Mouse (Mus musculus) G1E (cell line): ENCODE measurements around the gene Eps15l1. TPM values are rescaled to one million over a fixed set of nuclear protein-coding genes. Genes with fewer than 3 reads are reported as not detected.

ENCODE experiments used
- ATAC-seq: 2 replicates; pipeline ENCODE4 v1.8.0; 2016; ENCODE audit warnings: mild to moderate bottlenecking; ENCODE audit not compliant: insufficient number of reproducible peaks, poor library complexity, low FRiP score, severe bottlenecking; ENCODE audit errors: extremely low read depth
- DNase-seq: peaks from one replicate; pipeline ENCODE4 v3.0.0; 2012; ENCODE audit warnings: low spot score
- H3K27me3 ChIP-seq: 2 replicates; pipeline ENCODE4 v1.6.1; 2012; ENCODE audit warnings: mild to moderate bottlenecking, low read length, inconsistent platforms; ENCODE audit not compliant: insufficient read depth
- H3K36me3 ChIP-seq: replicated peaks from 2 replicates; pipeline ENCODE3; 2012; ENCODE audit warnings: mild to moderate bottlenecking, inconsistent platforms
- H3K4me1 ChIP-seq: 2 replicates; pipeline ENCODE4 v1.6.1; 2012; ENCODE audit warnings: low read depth, low read length, inconsistent platforms, mixed read lengths; ENCODE audit not compliant: insufficient read depth
- H3K4me3 ChIP-seq: 2 replicates; pipeline ENCODE4 v1.5.1; 2012; ENCODE audit warnings: low read depth, mild to moderate bottlenecking, inconsistent platforms, low read length, moderate library complexity, mixed read lengths
- H3K9me3 ChIP-seq: replicated peaks from 2 replicates; pipeline ENCODE4 v1.6.1; 2012; ENCODE audit warnings: inconsistent platforms
- CTCF ChIP-seq: IDR thresholded peaks from 2 replicates; pipeline ENCODE4 v1.5.1; 2012; ENCODE audit warnings: low read depth, low read length, inconsistent platforms, mixed read lengths
- GATA1 ChIP-seq: IDR thresholded peaks from 2 replicates; pipeline ENCODE4 v1.6.1; 2012; ENCODE audit warnings: borderline replicate concordance, low read length, inconsistent platforms, mixed read lengths
- GATA2 ChIP-seq: IDR thresholded peaks from 2 replicates; pipeline ENCODE4 v1.6.1; 2012; ENCODE audit warnings: low read depth, low read length, inconsistent platforms, borderline replicate concordance
- POLR2AphosphoS5 ChIP-seq: IDR thresholded peaks from 2 replicates; pipeline ENCODE4 v1.6.1; 2012; ENCODE audit warnings: low read depth, low read length, inconsistent platforms; ENCODE audit not compliant: insufficient replicate concordance
- TAL1 ChIP-seq: conservative IDR thresholded peaks from 2 replicates; pipeline ENCODE4 v1.6.1; 2012; ENCODE audit warnings: low read depth, low read length, inconsistent platforms, mixed read lengths
- polyA plus RNA-seq: library from polyadenylated mRNA; stranded (reverse); fragments of >175 nt; gene quantifications from 2 replicates; pipeline ENCODE4 v1.2.3, GENCODE M21; 2012
- total RNA-seq, 2 experiments: library from RNA; stranded (forward) in 1 of 2; stranded (reverse) in 1 of 2; fragments of 200-1000 nt in 1 of 2; fragments of >200 nt in 1 of 2; fragmentation: Nextera tagmentation in 1 of 2; gene quantifications; 2 replicates each; pipeline ENCODE4 v1.2.3; 2014 to 2017

Eps15l1 gene
- total and polyA plus RNA-seq, 3 experiments: 16.7 to 110 (median 37.2) TPM

GRCm38 (mm10) chr8:72443338-72443993 lies 22.2 kb upstream of the Eps15l1 start, which contains the start of the genes Calr3 and 1700030K09Rik:
Gene Calr3 (minus strand): TSS chr8:72443870.
Gene 1700030K09Rik (plus strand): TSS chr8:72443880.
- peaks cover 41% of the 10 kb centered on the region for H3K4me1 ChIP-seq
- TF ChIP-seq TAL1 (no peak), GATA2 (no peak), POLR2AphosphoS5 (no peak), CTCF (no peak), GATA1 (no peak)
- ATAC-seq (peak; percentile 98), DNase-seq (peak; percentile 86)
- H3K27me3 ChIP-seq: peaks cover 3% of the 10 kb centered on the region; the same call in 1 of the 2 replicates
- H3K4me3 ChIP-seq: peak within 1 kb of the TSS; percentile 74
- H3K9me3 ChIP-seq: no peaks in the 10 kb centered on the region
- H3K36me3 ChIP-seq: peaks cover 30% of the 10 kb centered on the region

GRCm38 (mm10) chr8:72438248-72439015 lies 17.2 kb upstream of the Eps15l1 start:
- no peak for DNase-seq
- no peak for TF ChIP-seq GATA2
- no peak for TF ChIP-seq CTCF
- no peak for TF ChIP-seq POLR2AphosphoS5
- TF ChIP-seq TAL1: no peak
- no peak for TF ChIP-seq GATA1
- Histone ChIP-seq H3K36me3 (no peaks in the 10 kb centered on the region), H3K27me3 (peaks cover 3% of the 10 kb centered on the region; the same call in 1 of the 2 replicates), H3K4me1 (peaks cover 13% of the 10 kb centered on the region), H3K9me3 (no peaks in the 10 kb centered on the region), H3K4me3 (no peak overlapping the region)
- no peak for ATAC-seq

GRCm38 (mm10) chr8:72434952-72435351 lies 13.7 kb upstream of the Eps15l1 start:
- TF ChIP-seq CTCF: no peak
- TF ChIP-seq POLR2AphosphoS5: no peak
- no peak for TF ChIP-seq GATA2
- no peak for TF ChIP-seq GATA1
- no peak for TF ChIP-seq TAL1
- H3K27me3 ChIP-seq: peaks cover 2% of the 10 kb centered on the region
- H3K4me1 ChIP-seq: peaks cover 4% of the 10 kb centered on the region; the same call in 1 of the 2 replicates
- no peak overlapping the region for H3K4me3 ChIP-seq
- ATAC-seq: no peak
- H3K36me3 ChIP-seq: no peaks in the 10 kb centered on the region
- no peaks in the 10 kb centered on the region for H3K9me3 ChIP-seq
- DNase-seq: no peak

GRCm38 (mm10) chr8:72429676-72430075 lies 8.4 kb upstream of the Eps15l1 start:
- Histone ChIP-seq H3K4me3 (no peak overlapping the region), H3K4me1 (no peaks in the 10 kb centered on the region), H3K27me3 (peaks cover 2% of the 10 kb centered on the region; the same call in 1 of the 2 replicates), H3K9me3 (no peaks in the 10 kb centered on the region), H3K36me3 (no peaks in the 10 kb centered on the region)
- ATAC-seq (no peak), DNase-seq (no peak)
- TF ChIP-seq CTCF (peak; percentile 28; the same call in 1 of the 2 replicates), POLR2AphosphoS5 (no peak)

- Histone ChIP-seq H3K9me3 (no peaks in the 10 kb centered on the region), H3K4me1 (peaks cover 35% of the 10 kb centered on the region), H3K27me3 (no peaks in the 10 kb centered on the region), H3K4me3 (no peak overlapping the region), H3K36me3 (peaks cover 19% of the 10 kb centered on the region)
- TF ChIP-seq GATA1 (no peak), GATA2 (no peak), TAL1 (no peak), POLR2AphosphoS5 (no peak), CTCF (no peak)
- no peak for DNase-seq
- no peak for ATAC-seq
Measured at GRCm38 (mm10) chr8:72422926-72423325, 1.7 kb upstream of the Eps15l1 start.
